Mouse (Mus musculus): ENCODE data around the gene Gm49333.

DNA sequence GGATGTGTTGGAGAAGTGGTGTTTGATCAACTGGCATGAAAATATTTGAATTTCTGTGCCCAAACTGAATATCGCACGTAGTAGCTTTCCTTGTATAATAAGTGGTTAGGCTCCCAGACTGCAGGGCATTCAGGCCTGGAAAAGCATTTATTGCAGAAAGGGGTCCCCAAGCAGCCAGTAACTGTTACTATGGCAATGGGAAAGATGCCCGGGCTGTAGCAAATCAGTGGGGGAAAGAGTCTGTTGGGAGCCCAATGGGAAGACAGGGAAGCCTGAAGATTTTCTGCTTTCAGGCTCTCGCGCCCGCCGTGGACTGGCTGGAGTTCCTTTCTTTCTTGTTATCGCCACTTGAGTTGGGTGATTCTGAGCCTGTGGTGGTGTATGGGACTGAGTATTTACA lies 27.0 kb downstream of the Gm49333 start:
- no peak for TF ChIP-seq CTCF (IDR thresholded peaks at IDR 0.05; ENCODE audit: borderline replicate concordance, insufficient read depth, low read depth, low read length)
- TF ChIP-seq POLR2A (IDR thresholded peaks at IDR 0.05; ENCODE audit: borderline replicate concordance, insufficient read depth, low read length), result no peak
